Mouse (Mus musculus) spleen, postnatal 36 days (tissue): ENCODE data around the gene Glis3.

Experiments
- DNase-seq, 2 experiments: peaks; one replicate each; pipeline ENCODE4 v3.0.0; 2022; ENCODE audit warnings: low spot score in 2 of 2, mixed read lengths in 1 of 2

The Glis3 gene

DNA sequence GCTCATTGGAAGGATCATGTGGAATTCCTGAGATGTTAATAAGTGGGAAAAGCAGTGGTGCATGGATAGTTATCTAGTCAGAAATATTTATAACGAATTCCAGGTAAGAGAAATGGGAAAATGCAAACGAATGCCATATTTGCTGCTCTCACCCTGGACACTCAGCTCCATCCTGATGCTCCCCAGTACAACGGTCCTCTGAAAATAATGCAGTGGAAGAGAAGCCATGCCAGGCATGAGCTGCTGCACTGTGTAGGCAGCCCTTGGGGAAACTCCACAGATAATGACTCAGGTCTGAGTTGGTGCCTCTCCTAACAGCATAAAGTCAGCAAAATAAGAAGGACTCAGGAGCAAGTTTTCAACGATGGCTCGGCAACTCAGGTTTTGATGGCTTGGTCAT is 433.7 kb downstream of the Glis3 start:
- DNase-seq: no peak

DNA sequence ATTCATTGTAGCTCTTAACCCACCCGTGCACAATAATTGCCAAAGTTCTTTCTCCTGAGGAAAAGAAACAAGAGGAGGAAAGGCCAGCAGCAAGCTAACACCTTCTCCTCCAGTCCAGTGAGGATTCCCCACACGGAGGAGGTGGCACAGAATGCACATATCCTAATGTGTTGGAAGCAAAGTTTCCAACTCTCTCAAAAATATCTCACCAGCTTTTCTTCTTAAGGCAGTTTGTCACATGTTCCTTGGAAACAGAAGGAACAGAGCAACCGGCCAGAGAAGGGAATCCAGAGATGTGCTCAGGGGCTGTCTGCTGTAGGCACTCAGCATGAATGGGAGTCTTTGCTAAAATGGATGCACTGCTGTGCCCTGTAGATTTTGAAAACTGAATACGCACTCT is 441.8 kb downstream of the Glis3 start:
- no peak for DNase-seq

DNA sequence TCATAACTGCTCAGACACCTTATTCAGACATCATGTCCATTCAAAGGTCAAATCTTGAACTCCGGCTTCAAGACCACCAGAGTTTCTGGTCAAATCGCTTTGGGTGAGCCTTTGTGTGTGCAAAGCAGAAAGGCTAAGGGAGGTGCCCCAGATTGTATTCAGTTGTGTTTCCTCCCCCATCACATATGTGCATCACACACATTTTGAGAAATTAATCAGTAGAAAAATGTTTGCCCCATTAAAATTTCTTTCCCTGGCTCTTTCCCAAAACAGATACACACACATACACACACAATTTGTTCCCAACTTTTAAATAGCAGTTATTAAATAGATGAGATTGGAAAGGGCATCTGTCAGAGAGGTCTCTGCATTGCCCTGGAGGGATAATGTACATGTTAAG is 442.3 kb downstream of the Glis3 start:
- no peak for DNase-seq

DNA sequence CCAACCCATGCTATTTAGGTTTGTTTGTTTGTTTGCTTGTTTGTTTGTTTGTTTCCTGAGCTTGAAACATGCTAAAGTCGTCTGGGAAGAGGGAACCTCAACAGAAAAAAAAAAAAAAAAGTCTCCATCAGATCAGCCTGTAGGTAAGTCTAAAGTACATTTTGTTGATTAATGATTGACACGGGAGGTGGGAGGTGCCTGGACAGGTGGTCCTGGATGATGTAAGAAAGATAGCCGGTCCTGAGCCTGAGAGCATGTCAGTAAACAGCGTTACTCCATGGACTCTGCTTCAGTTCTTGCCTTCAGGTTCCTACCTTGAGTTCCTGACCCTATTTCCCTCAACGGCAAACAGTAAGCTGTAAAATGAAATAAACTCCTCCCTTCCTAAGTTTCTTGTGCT is 444.3 kb downstream of the Glis3 start:
- no peak for DNase-seq

DNA sequence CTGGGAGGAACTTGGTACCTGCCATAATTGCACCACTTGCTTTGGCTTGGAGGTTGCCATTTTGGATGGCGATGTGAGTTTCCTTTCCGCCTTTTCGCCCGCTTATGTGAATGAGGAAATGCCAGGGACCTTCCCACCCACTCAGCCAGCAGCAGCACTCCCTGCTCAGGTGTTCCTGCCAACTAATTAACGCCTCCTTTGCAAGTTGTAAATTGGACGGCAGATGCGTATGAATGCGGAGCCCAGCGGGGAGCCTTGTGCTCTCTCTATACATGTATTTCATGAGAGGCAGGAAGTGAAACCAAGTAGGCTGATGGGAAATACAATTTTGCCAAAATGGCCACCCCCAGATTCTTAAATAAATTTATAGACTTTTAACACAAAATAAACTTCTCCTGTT is 444.8 kb downstream of the Glis3 start:
- DNase-seq: no peak

DNA sequence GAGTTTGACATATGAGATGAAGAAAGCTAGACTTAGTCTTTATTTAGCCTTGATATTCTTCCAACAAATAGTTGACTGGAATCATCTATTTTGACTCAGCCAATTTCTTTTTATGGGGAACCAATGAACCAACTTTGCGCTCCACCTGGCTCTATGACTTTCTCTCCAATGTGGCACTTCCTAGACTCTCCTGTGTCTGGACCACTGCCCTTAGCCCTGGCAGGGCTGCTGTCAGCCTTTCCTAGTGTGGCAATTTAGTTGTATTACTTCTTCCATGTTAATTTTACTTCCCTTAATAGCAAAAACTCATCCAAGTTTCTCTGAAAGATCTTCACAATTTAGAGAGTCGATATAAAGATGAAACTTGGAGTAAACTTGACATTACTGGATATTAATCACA is 445.2 kb downstream of the Glis3 start:
- no peak for DNase-seq

GRCm38 (mm10) chr19:28231511-28231910 is 448.4 kb downstream of the Glis3 start:
- DNase-seq: no peak

GRCm38 (mm10) chr19:28227526-28227925 is 452.4 kb downstream of the Glis3 start:
- DNase-seq: no peak

- DNase-seq: no peak
Observed at GRCm38 (mm10) chr19:28225651-28226050, 454.2 kb downstream of the Glis3 start.

DNA sequence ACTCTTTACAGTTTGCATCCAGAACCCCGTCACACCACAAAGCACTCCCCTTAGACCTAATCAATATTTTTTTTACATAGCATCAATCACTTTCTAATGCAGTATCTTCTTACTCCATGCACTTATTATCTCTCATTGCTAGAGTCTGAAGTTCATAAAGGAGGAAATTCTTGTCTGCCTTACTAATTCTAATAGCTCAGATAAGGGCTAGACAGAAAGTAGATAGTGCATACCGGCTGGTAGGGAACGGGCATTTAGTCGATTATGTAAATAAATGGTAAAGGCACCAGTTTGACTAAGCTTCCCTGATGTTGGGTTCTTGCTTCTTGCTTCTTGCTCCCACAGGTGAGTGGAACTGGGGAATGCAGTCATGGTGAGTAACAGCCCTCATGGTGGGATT is 468.2 kb downstream of the Glis3 start:
- DNase-seq: no peak
